Mouse (Mus musculus) fibroblast of lung, adult 2 months (primary cell): Measurements from ENCODE around the gene Cacna1a.

Source experiments
- DNase-seq: peaks from one replicate; pipeline ENCODE4 v3.0.0-alpha.2; 2011; ENCODE audit warnings: low read depth

Cacna1a gene

DNA sequence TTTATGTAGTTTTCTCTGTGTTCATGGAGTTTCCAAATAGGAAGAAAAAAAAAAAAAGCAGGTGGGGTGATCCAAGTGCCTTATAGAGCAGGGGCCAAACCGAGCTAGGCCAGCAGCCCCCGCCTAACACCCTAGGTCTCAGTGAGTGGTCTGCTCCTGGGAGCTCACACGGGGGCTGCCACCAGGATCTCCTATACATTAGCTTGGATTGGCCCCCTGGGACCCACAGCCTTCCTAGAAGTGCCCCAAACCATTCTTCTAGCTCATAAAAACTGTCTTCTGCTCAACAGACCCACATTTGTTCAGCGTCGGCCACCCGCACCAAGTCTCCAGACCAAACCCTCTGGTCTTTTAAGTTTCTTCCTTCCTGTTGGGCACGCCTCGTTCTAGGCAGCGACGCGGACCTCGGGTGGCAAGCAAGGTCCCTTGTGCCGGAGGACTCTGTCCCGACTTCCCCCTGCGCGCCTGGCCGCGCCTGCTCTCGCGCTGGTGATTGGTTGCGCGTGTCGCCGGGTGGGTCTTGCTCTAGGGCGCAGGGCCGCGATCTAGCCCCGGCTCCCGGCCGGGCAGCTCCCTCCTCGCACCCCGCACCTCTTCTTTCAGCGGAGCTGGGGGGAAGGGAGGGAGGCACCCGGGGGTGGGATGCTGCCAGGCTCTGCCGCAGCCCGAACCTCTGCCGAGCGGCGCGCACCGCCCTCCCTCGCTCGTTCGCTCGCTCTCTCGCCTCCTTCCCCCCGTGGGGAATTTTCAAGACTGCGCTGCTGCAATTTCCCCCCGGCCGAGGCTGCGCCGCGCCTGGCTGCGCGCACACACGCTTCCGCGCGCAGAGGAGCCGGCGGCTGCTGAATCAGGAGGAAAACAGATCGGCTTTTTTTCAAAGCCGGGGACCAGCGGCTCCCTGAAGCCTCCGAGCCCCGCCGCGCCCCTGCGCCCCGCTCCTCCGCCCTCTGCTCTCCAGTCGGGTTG, 25.9 kb downstream of the Cacna1a start:
- DNase-seq: no peak

DNA sequence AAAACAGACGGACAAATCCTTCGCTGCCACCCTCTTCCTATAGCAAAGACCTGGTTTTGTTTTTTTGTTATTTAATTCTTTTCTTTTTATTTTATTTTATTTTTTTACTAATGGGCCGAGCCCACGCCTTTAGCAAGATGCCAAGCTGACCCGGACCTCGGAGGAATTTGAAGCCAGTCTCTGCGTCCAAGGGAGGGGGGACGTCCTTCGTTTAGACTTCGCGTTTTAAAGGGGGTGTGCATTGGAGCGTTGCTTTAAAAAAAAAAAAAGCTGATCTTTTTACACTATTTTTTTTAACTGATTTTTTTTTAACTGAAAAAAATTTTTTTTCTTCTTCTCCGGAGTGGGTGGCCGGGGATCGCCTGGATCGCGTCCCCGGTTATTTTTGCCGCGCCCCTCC, 26.7 kb downstream of the Cacna1a start:
- no peak for DNase-seq

DNA sequence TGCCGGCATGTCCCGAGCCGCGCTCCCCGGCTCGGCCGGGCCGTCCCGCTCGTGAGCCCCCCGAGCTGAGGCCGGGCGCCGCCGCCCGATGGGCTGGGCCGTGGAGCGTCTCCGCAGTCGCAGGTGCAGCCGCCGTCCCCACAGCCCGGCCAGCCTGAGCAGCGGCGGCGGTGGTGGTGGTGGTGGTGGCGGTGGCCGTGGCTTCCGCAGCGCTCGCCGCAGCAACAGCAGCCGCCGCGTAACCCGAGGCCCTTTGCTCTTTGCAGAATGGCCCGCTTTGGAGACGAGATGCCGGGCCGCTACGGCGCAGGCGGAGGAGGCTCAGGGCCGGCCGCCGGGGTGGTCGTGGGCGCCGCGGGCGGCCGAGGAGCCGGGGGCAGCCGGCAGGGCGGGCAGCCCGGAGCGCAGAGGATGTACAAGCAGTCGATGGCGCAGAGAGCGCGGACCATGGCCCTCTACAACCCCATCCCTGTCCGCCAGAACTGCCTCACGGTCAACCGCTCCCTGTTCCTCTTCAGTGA, 27.2 kb downstream of the Cacna1a start:
- no peak for DNase-seq

DNA sequence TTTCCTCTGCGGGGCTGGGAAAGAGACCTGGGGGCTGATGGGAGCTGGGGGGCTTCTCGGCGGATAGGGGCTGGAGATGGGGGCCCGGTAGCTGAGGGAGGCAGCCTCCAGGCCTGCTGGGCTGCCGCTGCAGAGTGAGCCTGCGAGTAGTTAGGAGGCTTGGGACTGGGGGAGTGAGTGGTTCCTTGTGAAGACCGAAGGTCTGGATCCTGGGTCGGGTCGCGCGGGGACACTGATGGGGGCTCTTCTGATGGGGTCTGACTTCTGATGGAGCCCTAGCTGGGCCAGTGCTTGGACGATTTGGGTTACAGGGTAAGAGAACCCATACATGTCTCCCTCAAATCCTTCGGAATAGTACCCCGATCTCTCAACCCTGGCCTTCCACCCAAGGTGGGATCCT, 27.8 kb downstream of the Cacna1a start:
- DNase-seq: no peak

DNA sequence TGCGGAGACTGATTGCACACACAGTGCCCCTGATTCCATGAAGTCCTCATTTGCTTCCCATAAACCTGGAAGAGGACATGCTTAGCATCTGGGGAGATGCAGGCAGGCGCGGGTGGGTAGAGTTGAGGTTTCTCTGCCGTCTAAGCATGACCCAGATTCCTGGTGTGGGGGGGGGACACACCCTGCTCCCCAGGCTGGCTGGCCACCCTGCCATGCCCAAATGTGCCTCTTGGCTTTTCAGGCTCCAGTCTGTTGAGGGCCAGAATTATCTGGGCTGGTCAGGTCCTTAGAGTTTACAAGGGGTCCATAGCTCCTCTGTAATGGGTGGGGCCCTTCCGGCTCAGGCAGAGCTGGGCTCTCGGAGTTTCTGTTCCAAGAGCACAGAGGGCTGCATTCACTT, 28.7 kb downstream of the Cacna1a start:
- no peak for DNase-seq

DNA sequence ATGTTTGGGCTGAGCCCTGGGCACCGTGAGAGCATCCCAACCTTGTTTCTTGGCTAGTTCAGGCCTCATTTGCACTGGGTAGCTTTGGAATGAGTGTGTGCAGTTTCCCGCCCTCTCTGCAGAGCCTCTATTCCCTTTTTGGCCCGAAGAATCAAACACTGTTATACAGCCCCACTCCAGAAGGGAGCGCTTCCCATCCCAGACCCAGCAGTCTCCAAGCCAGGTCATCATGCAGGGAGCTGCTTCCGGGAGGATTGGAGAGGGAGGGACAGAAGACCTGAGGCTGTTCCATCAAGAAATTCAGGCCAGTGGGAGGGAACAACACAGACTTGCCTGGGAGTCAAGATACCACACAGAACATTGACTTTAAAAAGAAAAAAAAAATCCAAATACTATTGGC, 29.6 kb downstream of the Cacna1a start:
- DNase-seq: no peak

DNA sequence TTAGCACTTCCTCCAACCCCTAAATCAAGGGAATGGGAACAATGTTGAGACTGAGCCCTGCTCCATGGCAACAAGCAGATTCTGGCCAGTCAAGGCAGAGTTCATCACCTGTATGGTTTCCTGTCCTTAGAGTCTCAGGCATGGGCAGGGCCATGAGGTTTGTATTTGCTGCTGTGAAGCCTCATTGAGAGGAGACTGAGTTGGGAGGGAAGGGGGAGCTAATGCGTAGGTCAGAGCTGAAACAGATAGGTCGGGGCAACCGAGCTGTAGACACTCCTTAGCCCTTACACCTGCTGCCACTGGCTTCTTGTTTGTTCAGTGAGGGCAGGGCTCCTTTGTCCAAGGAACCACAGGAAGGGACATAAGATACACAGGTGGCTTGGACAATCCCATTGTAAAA, 36.2 kb downstream of the Cacna1a start:
- no peak for DNase-seq

DNA sequence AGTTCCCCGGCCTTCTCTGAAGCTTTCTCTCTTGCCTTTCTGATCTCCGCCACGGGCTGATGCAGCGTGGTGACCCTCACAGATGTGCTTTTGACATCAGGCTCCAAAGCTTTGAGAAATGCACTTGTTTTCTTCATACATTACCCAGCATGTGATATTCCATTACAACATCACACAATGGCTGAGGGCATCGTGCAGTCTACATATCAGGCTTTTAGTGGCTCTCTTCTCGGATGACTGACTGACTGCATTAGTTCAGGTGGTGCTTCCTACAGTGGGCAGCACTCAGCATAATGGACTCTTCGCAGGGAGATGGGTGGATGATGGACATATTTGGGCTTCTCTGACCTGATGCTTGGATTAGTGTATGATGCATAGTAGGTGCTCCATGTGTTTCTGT, 37.8 kb downstream of the Cacna1a start:
- DNase-seq: no peak

DNA sequence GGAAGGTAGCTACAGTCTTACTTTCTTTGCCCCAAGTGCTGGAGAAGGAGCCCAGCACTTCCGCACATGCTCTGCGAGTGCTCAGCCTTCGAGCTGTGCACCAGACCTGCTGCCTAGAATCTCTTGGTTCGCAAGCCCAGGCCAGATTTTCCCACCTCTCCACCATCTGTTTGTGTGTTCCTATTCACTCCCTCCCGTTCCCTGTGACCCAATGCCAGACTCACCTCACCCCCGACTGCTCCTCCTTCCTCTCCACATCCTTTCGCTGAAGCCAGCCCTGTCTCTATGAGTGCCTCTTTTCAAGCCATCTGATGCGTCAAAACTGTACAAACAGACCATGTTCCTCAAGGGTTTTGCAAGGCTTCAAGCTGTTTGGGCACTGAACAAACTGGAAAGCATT, 38.3 kb downstream of the Cacna1a start:
- no peak for DNase-seq

DNA sequence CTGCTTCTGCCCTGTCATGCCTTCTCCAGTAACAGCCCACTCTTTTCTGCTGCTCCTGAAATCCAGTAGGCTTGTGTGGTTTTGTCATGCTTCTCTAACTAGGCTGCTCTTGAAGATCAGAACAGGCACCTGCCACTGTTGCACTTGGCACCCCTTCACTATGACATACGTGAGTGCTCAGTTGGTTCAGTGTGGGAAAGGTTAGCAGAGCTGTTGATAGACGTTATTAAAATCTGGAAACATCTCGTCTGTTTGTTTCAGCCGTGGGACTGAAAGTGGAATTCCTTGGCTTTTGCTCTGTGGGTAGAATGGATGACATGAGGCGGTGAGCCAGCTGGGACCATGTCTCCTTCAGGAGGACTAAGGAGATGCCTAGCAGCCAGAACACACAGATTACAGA, 39.8 kb downstream of the Cacna1a start:
- no peak for DNase-seq

DNA sequence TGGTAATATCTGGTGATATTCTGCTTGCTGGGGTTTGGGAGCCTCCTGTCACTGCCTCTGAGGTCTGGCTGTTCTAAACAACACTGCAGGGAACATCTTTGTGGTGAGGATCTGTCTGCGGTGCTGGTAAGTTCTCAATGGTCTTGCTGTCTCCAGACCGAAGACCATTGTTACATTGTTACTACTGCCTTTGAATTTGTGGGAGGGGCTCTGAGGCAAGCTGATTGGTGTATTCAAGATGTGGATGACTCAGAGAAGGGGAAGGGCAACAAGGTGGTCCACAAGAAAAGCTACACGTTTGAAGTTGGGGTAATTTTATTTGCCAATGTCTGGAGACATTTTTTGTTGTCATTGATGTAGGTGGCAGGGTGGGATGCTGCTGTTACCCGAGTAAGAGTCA, 40.8 kb downstream of the Cacna1a start:
- DNase-seq: no peak

DNA sequence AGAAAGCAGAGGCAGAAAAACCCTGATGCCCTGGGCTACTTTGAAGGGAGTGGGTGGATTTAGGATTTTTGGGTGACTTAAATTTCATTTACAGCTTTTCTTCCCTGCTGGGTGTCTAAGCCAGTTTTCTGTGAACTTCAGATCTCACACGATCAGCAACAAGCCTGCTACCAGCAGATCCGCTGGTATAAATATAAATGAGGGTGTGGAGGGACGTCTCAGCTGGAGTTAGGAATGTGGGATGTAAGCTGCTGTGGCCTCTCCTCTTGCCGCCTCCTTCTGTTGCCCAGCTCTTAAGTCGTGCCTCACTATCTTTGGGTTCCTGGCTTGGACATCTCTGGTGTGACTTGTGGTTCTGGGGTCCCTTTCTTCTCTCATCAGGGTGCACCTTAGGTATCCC, 41.3 kb downstream of the Cacna1a start:
- DNase-seq: no peak

DNA sequence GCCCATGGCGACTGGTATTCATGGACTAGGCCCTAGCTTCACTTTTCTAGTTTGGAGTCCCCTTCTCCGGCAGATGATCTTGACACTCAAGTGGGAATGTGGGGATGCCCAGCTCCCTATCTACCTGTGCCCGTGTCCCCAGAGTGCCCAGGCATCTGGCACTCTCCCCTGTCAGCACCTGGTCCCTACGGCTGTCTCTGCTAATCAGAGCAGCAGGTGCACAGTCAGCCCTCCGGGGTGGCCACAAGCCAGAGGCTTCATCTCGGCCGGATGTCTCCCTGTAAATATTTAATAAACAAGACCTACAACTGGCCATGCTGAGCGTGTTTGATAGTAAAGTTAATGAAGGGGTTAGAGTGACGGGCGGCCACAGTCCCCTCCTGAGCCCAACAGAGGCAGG, 47.1 kb downstream of the Cacna1a start:
- DNase-seq: no peak

DNA sequence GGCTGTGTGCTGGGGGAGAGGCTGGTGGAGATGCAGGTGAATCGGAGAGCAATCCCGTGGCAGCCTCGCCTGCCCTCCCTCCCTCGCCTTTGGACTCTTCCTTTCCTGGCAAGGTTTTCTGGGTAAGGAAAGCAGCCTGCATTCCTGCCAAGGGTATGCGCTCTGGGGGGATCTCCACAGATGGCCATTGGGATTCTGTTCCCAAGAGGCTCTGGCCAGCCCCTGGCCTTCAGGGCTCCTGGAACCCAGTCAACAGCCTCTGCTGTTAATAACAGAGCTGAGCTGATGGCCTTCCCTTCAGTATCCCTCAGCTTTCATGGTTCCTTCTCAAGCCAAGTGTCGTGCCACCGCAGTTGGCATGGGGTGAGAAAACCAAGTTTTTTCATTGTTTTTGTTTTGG, 51.6 kb downstream of the Cacna1a start:
- no peak for DNase-seq

DNA sequence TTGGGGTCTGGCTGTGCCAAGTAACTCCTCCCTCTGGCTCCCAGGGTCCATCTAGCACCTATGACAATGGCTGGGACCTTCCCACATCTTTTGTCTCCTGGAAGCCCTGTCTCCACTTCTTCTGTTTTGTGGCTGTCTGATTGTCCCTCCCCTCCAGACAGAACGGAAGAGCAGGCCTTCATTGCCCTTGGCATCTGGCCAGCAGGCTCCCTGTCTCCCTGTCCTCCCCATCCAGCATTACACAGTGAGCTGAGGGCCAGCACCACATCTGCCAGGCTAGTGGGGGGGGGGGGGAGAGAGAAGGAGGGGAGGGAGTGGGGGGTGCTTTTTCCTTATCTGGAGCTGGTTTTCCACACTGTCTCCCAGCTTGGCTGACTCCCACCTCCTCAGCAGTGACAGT, 53.8 kb downstream of the Cacna1a start:
- no peak for DNase-seq

DNA sequence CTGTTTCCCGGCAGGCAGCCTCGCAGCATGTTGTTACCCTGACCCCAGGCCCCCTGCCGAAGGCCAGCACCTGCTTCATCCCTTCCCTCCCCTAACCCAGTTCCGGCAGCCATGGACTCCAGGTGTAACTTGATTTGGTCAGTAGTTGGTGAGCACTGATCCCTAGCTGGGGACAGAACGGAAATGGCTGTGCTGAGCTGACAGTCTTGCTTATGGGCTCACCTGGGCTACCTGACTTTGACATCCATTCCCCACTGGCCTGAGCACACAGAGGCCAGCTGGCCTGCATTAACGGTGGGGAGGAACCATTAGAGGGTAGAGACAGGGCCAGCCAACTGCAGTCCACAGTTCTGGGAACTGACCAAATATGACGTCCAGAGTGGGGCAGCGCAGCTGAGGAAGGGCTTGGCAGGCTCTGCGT, 58.3 kb downstream of the Cacna1a start:
- no peak for DNase-seq

DNA sequence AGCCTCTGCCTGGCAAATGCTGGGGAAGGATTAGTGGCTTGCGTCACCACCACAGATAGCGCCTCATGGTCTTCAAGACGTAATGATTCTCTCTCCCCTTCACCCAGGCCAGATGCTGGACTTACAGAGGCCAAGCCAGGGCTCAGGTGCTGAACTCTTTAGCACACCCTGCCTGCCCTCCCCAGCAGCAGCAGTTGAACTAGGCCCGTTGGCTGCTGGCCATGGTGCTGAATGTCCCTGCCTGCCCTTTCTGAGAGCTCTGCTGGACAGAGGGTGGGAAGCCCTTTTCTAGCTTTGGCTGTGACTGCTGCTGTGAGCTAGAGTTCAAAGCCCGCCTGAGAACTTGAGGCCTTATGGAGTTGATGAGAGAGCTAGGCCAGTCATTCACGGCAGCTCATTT, 66.3 kb downstream of the Cacna1a start:
- DNase-seq: peak; percentile 9

DNA sequence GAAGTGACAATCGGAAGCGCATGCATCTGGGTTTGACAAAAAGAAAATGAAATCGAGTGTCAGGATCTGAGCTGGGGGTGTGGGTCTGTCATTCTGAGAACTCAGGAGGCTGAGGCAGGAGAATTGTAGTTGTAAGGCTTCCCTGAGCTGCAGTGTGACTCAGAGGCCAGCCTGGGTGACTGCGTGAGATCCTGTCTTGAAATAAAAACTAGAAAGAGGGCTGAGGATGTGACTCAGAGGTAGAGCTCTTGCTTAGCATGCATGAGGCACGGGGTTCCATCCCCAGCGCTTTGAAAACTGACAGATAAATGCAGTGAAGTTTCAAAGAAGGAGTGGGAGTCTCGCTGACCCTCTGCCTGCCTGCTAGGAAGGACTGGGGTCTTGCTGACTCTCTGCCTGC, 70.6 kb downstream of the Cacna1a start:
- DNase-seq: peak; percentile 2

DNA sequence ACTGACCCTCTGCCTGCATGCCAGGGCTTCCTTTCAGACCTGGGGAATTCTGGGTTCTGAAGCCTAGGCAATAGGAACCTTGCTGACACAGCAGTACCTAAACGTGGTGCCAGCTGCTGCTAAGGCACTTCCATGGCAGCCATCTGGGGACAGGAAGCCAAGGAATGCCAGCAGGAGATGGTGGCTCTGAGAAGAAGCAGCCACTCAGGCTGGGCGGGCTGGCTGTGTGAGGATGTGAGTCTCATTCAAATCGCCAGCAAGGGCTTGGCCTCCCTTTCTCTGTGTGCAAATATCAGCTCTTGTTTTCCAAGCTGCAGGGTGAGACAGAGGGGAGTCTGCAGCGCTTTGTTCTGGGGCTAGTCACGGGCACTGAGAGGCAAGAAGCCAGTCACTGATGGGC, 71.0 kb downstream of the Cacna1a start:
- no peak for DNase-seq

DNA sequence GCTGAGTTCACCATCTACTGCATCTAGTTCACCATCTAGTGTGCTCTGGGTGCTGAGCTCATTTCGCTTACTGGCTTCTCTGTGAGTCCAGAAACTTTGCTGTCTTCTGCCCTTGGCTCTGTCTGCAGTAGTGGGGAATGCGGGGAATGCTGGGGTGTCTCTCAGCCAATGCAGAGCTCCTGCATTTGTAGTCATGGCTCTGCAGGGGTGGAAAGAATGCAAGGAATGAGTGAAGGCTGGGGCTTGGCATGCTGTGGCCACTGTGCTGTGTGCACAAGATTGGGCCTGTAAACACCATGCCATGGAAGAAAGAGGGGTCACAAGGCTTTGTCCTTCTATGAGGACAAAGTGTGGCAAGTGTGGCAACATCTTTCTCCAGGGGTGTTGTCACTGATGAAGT, 72.5 kb downstream of the Cacna1a start:
- DNase-seq: no peak

DNA sequence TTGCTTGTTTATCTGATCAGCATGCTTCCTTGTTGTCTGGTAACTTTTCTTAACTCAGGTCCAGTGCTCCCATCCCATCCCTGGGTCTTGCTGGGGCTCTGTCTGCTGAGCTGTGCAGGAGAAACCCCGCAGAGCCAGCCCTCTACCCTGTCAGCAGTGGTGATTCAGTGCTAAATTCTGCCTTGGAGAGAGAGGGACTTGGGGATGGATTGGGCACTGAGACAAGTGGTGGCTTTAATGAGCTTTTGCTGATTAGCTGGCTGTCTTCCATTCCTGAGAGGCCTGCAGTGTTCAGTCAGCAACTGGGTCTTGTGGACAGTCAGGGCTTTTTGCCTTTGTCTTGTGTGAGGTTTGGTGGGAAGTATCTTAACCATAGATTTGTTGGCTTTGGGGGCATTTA, 78.7 kb downstream of the Cacna1a start:
- DNase-seq: no peak

DNA sequence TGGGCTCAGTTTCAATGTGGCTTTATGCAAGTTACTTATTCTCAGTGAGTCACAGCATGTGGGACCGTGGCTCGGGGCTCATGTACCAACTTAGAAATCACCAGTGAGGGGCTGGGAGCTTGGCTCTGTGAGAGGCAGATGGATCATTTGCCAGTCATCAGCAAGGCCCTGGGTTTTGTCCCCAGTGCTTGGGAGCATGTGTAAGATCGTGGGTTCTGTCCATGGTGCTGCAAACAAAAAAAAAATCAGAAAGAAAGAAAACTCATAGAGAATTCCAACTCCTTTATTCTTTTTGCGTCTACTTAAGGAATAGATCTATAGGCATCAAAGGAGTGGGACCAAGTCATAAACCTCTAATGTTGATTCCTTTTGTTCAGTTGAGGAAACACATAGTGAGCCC, 80.8 kb downstream of the Cacna1a start:
- DNase-seq: no peak

DNA sequence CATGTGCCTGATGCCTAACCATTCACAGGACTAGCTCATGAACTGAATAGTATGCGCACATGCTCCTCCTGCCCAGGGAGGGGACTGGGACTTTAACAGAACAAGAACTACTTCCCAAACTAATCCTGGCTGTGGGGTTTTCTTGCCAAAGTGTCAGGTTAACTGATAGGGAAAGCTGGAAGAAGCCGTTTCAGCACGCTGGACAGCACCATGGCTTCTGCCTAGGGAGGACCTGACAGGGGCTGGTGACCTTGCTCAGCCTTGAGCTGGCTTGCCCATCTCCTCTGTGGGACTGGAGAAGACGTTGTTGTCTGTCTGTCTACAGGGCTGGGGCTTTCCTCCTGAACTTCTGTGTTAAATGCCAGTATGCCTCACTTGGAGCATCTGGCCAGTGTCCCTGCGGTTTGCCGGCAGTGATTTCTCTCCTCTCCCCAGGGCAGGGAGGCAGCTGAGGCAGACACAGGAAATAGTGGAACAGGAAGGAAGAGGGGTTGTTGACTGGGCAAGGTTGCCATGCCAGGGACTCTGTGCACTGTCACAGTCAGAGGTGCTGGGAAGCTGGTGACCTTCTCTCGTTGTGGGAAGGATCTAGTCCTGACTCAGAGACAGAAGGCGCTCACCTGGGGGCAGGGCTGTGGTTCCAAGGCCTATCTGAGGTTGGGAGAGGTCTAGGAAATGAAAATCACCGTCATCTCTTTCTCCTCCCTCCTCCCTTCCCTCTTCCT, 83.2 kb downstream of the Cacna1a start:
- peak; percentile 5 for DNase-seq
